Mouse (Mus musculus): Measurements from ENCODE around the gene Xpr1. TPM values are rescaled to one million over a fixed set of nuclear protein-coding genes. Genes with fewer than 3 reads are reported as not detected.
A peak's percentile ranks its signal among the peaks of the same experiment; 100 is the strongest.
"Not testable (repeated sequence)": the region's sequence is repeated elsewhere in the genome, so short reads cannot be mapped to it uniquely, and the experiment has no call there.

Xpr1 gene
- total RNA-seq, 2 experiments from 2014 or later: 29.3 to 32.6 TPM

GRCm38 (mm10) chr1:155335963-155336362 lies 81.3 kb downstream of the Xpr1 start:
- no peak for DNase-seq

GRCm38 (mm10) chr1:155322183-155322582 lies 95.0 kb downstream of the Xpr1 start:
- DNase-seq: no peak

- no peak for DNase-seq
These were observed 97.0 kb downstream of the Xpr1 start for GRCm38 (mm10) chr1:155320091-155320833.

DNA sequence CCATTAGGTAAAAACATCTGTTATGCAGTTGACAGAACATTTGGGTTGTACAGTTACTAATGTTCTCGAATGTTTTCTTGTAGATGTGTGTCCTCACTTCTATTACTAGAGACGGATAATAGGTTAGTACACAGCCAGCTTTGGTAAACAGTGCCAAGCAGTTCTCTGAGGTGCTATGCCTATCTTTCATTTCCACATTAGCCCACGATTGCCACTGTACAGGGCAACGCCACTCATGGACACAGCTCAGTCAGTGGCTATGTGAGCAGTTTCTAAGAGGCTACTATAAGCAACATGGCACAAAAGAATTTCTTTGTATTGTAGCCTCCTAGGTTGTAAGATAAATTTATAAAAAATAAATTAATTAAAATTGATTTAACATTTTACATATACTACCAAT lies 97.7 kb downstream of the Xpr1 start:
- DNase-seq: no peak

- no peak for DNase-seq
These were observed 105.5 kb downstream of the Xpr1 start for GRCm38 (mm10) chr1:155311672-155312071.

GRCm38 (mm10) chr1:155306879-155307278 lies 110.3 kb downstream of the Xpr1 start:
- no peak for DNase-seq

GRCm38 (mm10) chr1:155303402-155303801 lies 113.8 kb downstream of the Xpr1 start:
- no peak for DNase-seq

- DNase-seq: no peak
These were observed 119.6 kb downstream of the Xpr1 start for GRCm38 (mm10) chr1:155297615-155298014.

- DNase-seq: no peak
These were observed 120.0 kb downstream of the Xpr1 start for GRCm38 (mm10) chr1:155297203-155297602.

- no peak for DNase-seq
These were observed 123.8 kb downstream of the Xpr1 start for GRCm38 (mm10) chr1:155293446-155293845.

- no peak for DNase-seq
These were observed 127.8 kb downstream of the Xpr1 start for GRCm38 (mm10) chr1:155289411-155289810.

DNA sequence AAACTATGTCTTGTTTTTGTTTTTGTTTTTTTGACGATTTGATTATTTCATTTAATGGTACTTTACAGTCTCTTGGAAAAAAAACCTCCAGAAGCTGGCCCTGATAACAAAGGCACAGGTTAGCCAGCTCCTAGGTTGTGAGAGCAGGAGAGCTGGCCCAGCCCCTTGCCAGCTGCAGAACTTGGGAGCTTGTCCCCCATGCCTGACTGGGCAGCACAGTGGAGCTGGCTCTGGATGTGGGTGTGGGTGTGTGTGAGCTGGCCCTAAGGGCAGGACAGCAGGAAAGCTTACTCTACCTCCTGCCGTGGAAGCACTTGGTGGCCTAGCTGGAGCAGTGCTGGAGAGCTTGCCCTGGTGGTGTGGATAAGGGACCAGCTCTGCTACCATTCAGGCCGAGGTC lies 129.2 kb downstream of the Xpr1 start:
- no peak for DNase-seq

DNA sequence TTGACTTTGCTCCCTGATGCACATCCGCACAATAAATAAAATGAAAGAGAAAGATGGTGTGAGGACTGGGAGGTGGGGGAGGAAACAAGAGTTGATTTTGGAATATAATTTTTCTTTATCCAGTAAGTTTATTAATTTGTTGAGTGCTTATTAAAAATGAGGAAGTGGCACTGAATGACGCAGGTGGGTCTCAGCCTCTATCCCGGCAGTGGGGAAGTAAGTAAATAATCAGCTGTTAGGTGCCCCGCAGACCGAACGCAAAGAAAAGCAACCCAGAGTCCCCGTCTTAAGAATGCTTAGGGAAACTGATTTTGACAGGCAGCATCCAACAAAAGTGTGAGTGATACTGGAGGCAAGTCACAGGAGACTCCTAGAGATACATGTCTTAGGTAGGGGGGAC lies 133.4 kb downstream of the Xpr1 start:
- DNase-seq: no peak

DNA sequence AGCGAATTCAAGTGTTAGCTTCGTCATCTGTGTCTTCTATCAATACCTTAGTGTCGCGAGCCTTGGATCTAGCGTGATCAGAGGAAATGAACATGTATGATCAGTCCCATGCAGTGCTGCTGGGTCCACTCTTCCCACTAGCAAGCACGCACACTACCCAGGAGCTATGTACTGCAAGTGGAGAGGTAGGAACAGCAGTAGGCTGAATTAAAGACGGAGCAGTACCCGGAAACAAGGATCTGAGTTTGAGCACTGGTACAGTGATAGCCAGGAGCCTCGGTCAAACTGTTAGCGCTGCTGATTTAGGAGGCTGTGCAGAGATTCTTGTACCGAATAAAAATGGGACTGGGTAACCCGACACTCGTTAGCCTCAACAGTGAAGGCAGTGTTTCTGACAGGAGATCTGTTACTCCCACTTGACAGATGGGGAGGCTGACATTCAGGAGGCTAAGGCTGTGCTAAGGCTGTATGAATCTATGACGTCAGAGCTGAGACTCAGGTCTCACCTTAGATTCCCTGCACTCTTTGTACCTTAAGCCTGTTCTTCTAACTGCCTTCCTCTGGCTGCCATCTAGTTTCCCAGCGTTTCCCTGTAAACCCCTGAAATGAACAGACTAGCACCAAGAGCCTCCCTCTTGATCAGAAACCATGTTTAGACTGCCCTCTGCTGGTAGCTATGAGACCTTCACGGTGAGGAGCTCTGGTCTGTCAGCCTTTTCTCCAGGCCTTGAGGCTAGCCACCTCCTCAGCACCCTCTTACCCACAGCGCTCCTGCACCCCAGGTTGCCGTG lies 136.0 kb downstream of the Xpr1 start:
- DNase-seq: peak; percentile 50

DNA sequence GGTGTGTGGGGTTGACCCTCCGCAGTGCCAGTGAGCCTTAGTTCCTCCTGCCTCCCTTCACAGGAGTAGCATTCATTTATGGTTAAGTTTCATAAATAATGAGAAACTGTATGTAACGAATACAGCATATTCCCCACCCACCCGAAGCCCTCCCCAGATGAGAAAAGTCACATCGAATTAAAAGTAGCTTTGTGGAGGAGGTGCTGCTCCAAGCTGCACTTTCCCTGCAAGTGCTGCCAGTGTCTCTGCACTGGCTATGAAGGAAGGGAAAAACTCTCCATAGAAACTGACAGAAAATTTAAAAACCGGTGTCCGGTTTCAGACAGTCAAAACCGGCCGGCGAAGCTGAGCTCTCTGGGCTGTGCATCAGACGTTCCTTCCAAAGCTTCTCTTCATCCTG lies 136.9 kb downstream of the Xpr1 start:
- no peak for DNase-seq

GRCm38 (mm10) chr1:155276381-155277033 lies 140.7 kb downstream of the Xpr1 start:
- DNase-seq: no peak

- no peak for DNase-seq
These were observed 141.4 kb downstream of the Xpr1 start for GRCm38 (mm10) chr1:155275793-155276192.

DNA sequence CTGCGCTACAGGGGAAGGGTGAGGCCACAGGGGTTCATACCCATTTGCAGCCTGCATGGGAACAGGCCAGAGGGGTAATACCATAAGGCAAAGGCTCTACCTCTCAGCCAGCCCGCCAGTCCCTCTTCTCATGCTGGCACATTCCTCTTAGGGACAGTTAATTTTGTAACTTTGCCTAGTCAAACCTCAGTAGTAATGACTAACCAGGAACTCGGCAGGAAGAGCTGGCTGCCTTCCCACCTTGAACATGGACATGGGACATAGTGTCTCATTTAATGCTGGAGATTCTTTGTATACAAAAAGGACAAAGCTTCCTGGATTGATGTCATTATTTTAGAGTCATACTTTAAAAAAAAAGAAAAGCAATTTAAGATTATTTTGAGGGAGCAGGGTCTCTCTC lies 142.2 kb downstream of the Xpr1 start:
- no peak for DNase-seq

GRCm38 (mm10) chr1:155272953-155273352 lies 144.3 kb downstream of the Xpr1 start:
- DNase-seq: no peak

DNA sequence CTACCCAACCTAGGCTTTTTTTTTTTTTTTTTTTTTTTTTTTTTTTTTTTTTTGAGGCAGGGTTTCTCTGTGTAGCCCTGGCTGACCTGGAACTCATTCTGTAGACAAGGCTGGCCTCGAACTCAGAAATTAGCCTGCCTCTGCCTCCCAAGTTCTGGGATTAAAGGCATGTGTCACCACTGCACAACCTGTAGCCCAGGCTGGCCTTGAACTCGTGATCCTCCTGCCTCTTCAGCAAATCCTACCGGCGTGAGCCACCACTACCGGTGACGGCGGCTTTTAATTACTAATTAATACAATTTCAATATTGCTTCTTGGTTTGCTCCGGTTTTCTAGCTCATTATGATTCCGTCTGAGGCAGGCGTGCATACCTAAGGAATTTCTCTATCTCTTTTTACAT lies 154.7 kb downstream of the Xpr1 start:
- DNase-seq: not testable (repeated sequence)

GRCm38 (mm10) chr1:155254309-155254708 lies 162.9 kb downstream of the Xpr1 start:
- DNase-seq: no peak

- DNase-seq: no peak
These were observed 164.1 kb downstream of the Xpr1 start for GRCm38 (mm10) chr1:155253126-155253525.

- no peak for DNase-seq
These were observed 164.5 kb downstream of the Xpr1 start for GRCm38 (mm10) chr1:155252631-155253121.
